Mouse (Mus musculus) embryonic fibroblast, embryonic 13.5 days (primary cell): ENCODE data around the gene Arnt2. TPM values are rescaled to one million over a fixed set of nuclear protein-coding genes. Genes with fewer than 3 reads are reported as not detected.

Source experiments
- H3K27ac ChIP-seq: 2 replicates; pipeline ENCODE4 v1.5.1; 2012; ENCODE audit warnings: low read length, control low read depth, inconsistent platforms; ENCODE audit not compliant: insufficient read depth
- H3K4me1 ChIP-seq: 2 replicates; pipeline ENCODE4 v1.6.1; 2011; ENCODE audit warnings: low read length; ENCODE audit not compliant: control insufficient read depth, insufficient read depth
- H3K4me3 ChIP-seq: 2 replicates; pipeline ENCODE4 v1.5.1; 2011; ENCODE audit warnings: mild to moderate bottlenecking, control low read depth, low read length; ENCODE audit not compliant: insufficient read depth
- CTCF ChIP-seq: IDR thresholded peaks from 2 replicates; pipeline ENCODE4 v1.5.1; 2011; ENCODE audit warnings: mild to moderate bottlenecking, control low read depth, low read length, moderate library complexity, borderline replicate concordance; ENCODE audit not compliant: insufficient read depth
- POLR2A ChIP-seq: IDR thresholded peaks from 2 replicates; pipeline ENCODE4 v1.6.1; 2011; ENCODE audit warnings: low read depth, mild to moderate bottlenecking, control low read depth, low read length, moderate library complexity
- polyA plus RNA-seq: library from polyadenylated mRNA; stranded (reverse); fragments of >200 nt; gene quantifications from 2 replicates; pipeline ENCODE4 v1.2.4, GENCODE M21; 2011; ENCODE audit warnings: low read depth; ENCODE audit not compliant: missing spikeins, insufficient read length

The Arnt2 gene
- polyA plus RNA-seq, 1 experiment = 20.2 TPM

GRCm38 (mm10) chr7:84332295-84333168 is 77.4 kb downstream of the Arnt2 start:
- Histone ChIP-seq H3K4me3 (no peak overlapping the region), H3K4me1 (peaks cover 62% of the 10 kb centered on the region), H3K27ac (peak overlapping the region; percentile 91)
- TF ChIP-seq CTCF (no peak), POLR2A (no peak; the same call in 1 of the 2 replicates)

GRCm38 (mm10) chr7:84329174-84329583 is 80.8 kb downstream of the Arnt2 start:
- peaks cover 46% of the 10 kb centered on the region for H3K4me1 ChIP-seq
- TF ChIP-seq POLR2A (no peak), CTCF (no peak)
- peak overlapping the region; percentile 91 for H3K27ac ChIP-seq
- H3K4me3 ChIP-seq = no peak overlapping the region

- H3K4me1 ChIP-seq = peaks cover 42% of the 10 kb centered on the region
- peak overlapping the region; percentile 88 for H3K27ac ChIP-seq
- no peak overlapping the region for H3K4me3 ChIP-seq
- no peak for TF ChIP-seq CTCF
- no peak for TF ChIP-seq POLR2A
Observed at GRCm38 (mm10) chr7:84328770-84329169, 81.2 kb downstream of the Arnt2 start.

- no peak overlapping the region for H3K4me3 ChIP-seq
- no peak for TF ChIP-seq CTCF
- TF ChIP-seq POLR2A = no peak
- H3K27ac ChIP-seq = peak overlapping the region; percentile 24; the same call in 1 of the 2 replicates
- peaks cover 23% of the 10 kb centered on the region for H3K4me1 ChIP-seq
Observed at GRCm38 (mm10) chr7:84325570-84326328, 84.2 kb downstream of the Arnt2 start.

DNA sequence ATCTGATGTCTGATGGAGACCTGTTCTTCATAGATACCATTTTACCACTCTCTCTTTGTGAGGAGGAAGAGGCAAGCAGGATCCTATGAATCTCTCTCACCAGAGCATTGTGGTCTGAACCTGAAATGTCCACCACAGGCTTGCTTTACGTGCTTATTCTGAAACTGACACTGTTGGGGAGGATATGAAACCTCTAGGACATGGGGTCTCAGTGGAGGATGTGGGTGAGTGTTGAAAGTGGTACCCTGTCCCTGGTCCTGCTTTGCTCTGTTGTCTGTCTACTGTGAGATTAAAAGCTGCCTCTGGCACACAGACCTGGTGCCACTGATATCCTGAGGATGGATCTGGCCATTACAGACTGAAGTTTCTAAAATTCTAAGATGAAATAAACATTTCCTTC is 88.4 kb downstream of the Arnt2 start:
- TF ChIP-seq CTCF = no peak
- TF ChIP-seq POLR2A = no peak
- peaks cover 6% of the 10 kb centered on the region; the same call in 1 of the 2 replicates for H3K4me1 ChIP-seq
- H3K4me3 ChIP-seq = no peak overlapping the region
- no peak overlapping the region for H3K27ac ChIP-seq

GRCm38 (mm10) chr7:84315353-84316003 is 94.5 kb downstream of the Arnt2 start:
- TF ChIP-seq CTCF = no peak
- TF ChIP-seq POLR2A = no peak
- H3K4me1 ChIP-seq = no peaks in the 10 kb centered on the region
- H3K27ac ChIP-seq = no peak overlapping the region
- no peak overlapping the region for H3K4me3 ChIP-seq

GRCm38 (mm10) chr7:84314742-84315141 is 95.2 kb downstream of the Arnt2 start:
- no peak overlapping the region for H3K27ac ChIP-seq
- H3K4me1 ChIP-seq = no peaks in the 10 kb centered on the region
- no peak overlapping the region for H3K4me3 ChIP-seq
- no peak for TF ChIP-seq POLR2A
- no peak for TF ChIP-seq CTCF

DNA sequence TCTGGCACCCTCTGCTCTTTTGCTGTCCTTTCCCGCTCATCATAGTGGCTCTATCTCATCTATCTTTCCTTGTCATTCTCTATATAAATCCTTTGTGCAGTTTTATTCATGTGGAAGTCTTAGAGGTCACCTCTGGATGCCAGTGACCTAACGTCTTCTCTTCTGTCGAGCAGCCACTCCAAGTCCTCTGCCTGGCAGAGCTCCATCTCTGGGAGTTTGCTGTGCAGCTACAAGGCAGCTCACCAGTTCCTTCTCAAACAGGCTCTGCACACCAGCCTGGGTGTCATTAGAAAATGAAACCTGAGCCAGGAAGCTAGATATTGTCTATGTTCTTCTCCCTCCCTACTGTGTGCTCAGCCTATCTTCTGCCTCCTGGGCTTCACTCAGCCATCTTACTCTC is 98.4 kb downstream of the Arnt2 start:
- TF ChIP-seq CTCF = no peak
- H3K4me1 ChIP-seq = no peaks in the 10 kb centered on the region
- H3K27ac ChIP-seq = peak overlapping the region; percentile 43
- H3K4me3 ChIP-seq = no peak overlapping the region

GRCm38 (mm10) chr7:84310909-84311311 is 99.1 kb downstream of the Arnt2 start:
- no peak overlapping the region for H3K4me3 ChIP-seq
- no peaks in the 10 kb centered on the region for H3K4me1 ChIP-seq
- H3K27ac ChIP-seq = peak overlapping the region; percentile 43
- TF ChIP-seq POLR2A (no peak), CTCF (no peak)
